Mouse (Mus musculus): Measurements from ENCODE around the gene Krtcap3.
A peak's percentile ranks its signal among the peaks of the same experiment; 100 is the strongest.

Gene Krtcap3

DNA sequence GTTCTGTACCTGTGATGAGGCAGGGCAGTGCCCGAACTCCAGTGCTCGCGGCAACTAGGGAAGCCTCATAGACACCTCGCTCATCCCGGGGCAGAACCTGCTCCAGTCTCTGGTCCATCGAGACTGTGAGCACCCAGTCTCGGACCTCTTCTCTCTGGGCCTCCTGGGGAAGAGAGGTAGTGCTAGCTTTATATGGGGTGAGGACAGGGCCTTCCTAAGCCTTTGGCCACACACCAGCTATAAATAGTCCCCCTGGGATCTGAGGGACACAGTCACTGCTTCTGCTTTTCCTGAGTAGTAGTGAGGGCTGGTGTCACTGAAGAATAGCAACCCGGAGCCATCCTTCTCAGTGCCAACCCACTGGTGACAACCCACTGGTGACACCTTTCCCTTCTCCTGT is 2.3 kb downstream of the Krtcap3 start:
- DNase-seq = no peak

DNA sequence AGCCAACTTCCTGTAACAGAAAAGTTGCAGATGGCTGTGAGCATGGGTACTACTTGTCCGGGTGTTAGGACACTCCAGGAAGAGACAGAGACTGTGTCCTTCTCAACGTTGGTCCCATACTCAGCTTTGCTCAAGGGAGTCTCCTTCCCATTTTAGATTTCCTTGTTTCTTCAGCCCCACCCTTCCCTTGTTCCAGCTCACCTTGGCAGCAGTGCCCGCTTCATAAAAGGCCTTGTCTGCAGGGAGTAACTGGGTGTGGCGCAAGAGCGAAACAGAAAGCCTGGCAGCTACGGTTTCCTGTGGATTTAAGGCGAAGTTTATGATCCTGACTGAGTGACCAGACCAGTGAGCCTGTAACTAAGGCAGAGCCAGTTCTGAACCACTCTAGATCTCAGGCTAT is 3.0 kb downstream of the Krtcap3 start:
- DNase-seq = peak; percentile 43

DNA sequence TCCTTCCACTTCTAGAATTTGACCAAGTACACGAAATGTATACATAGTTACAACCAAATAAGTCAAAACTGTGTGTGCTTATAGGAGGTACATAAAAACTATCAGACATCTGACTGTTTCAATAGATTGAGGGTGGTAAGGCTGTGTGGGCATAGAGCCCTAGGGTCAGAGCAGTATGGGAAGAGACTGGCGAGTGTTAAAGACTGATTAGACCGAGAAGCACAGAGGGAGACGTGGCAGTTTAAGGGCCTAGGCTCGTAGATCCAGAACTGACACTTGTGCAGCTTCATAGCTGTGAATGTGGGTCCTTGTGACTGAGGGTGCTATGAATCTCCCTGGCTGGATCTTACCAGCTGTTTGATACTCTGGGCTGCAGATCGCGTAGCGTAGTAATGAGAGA is 3.4 kb downstream of the Krtcap3 start:
- DNase-seq = no peak

DNA sequence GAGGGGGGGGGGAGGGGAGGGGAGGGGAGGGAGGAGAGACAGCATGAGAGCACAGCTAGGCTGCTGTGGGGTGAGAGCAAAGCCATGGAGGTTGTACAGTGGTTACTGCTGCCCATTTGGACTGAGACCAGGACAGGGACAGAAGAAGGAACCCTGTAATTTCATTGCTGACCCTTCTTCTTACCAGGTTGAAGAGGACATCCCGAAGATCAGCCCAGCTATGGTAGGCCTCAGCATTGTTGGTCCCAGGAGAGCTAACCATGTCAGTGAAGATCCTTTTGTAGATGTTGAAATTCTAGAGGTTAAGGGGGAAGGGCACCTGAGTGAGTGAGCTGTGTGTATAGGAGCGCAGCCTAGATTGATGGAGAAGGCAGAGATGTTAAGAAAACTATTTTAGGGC is 3.9 kb downstream of the Krtcap3 start:
- DNase-seq = no peak

DNA sequence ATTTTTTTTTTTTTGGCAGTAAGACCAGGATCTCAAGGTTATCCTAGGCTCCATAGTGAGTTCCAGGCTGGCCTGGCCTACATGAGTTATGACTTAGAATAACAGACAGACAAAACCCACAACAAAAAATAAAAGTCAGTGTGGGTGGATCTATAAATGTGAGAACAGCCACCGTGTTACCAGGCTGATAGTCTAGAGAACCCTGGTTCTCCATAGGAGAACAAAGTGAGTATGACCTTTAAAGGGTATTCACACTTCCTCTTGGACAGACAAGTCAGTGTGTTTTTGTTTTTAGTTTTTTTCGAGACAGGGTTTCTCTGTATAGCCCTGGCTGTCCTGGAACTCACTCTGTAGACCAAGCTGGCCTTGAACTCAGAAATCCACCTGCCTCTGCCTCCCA is 4.5 kb downstream of the Krtcap3 start:
- DNase-seq = no peak

DNA sequence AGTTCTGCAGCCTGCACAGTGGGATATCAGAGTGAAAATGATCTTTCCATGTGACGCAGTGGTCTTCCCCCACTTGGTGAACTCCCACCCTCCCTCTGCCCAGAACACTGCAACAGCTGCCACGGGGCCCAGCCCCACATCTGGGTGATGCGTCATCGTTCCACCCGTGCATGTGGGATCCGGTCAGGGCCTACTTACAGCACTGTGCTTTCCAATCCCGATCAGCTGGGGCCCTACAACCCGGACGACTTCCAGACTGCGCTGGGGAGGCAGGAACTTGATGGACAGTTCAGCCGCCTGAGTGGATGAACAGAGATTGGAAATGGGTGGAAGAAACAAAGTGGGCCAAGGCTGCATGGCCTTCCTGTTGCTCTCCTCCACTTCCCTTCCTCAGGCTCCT is 6.1 kb downstream of the Krtcap3 start:
- no peak for DNase-seq

DNA sequence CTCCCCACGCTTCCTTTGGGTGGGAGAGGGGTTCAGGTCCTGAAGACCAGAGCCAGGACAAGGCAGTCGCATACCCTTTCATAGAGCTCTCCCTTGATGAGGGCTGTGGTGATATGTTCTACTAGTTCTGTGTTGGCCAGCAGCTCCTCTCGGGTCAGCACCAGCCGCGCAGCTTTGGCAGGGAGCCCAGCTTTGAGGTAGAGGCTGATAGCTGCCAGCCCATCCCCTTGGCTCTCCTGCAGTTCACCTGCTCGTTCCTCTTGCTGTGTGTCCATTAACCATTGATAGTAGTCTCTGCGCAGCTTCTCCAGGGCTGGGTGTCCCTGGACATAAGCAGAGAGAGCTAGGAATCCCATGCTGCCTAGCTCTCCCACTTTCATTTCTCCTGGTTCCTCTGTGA is 14.6 kb downstream of the Krtcap3 start:
- no peak for DNase-seq

DNA sequence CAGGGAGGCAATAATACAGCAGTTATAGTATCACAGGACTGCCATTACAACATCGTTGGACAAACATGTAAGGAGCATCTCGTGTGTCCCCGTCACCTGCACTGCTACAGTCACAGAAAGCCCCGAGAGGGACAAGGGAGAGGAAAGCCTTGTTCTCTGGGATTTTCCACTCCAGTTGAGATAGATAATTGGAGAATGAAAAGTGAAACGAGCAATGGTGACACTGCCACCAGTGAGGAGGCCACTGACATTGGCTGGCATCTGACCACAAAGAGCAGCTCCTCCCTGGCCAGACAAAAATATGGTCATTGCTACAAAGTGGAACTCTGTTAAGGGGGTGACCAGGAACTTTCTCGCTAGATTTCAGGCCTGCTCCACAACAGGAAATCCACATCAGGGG is 16.2 kb downstream of the Krtcap3 start:
- DNase-seq = no peak

DNA sequence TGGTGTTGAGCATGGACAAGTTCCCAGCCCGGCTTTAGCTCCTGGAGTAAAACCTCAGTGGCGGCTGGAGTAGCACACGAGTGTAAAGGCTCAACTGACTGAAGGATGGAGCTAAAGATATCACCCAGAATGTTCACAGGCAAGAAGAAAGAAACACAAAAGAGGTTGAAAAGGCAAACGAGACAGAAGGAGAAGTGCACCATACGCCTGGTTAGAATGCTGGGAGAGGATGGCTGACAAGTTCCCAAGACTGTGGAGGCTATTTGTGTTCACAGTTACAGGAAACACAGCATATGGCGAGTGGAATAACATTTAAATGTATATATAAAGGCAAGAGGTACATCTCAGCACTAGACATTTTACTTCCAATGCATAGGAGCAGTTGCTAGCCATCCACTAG is 21.5 kb downstream of the Krtcap3 start:
- DNase-seq = no peak

DNA sequence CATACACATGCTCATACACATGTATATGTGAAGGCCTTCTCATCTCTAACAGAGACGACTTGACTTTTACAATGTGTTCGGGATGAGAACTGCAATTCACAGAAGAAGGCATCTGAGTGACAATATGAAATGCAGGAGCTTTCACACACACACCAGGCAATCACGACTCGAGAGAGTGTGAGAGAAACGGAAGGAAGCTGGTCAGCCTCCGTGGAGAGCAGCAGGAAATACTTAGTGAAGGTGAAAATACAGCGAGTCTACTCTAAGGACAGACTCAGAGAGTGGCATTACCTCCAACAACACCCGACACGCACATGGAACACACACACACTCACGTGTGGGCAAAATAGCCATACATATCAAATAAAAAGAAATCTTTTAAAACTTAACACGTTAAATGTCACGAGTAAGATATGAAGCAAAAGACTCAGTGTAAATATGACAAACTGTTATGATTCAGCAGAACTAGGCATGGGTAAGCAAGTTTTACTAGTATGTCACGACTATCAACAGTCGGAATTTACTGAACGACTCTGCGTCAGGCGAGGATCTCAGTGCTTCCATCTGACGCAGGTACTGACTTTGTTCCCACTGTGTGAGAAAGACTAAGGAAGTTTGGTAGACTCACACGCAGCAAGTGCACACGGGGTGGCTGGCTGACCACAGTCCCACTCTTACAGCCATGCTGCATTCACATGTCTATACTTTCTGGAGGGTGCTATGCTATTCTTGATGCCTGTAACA is 27.9 kb downstream of the Krtcap3 start:
- no peak for DNase-seq

DNA sequence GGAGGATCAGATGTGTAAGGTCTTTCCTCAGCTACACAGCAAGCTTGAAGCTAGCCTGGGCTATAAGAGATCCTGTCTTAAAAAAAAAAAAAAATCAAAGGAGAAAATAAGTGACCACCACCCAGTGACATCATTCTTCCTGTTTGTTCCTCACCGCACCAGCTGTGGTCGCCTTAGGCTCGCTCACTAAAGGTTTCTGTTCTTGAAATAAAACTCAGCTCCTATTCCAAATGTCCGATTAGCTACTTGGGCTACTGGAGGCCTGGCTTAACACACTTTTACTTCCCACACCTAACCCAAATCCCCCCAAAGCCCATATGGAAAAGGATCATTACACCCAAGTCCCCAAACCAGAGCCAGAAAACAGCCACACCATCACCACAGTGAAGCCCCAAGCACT is 36.7 kb downstream of the Krtcap3 start:
- no peak for DNase-seq

DNA sequence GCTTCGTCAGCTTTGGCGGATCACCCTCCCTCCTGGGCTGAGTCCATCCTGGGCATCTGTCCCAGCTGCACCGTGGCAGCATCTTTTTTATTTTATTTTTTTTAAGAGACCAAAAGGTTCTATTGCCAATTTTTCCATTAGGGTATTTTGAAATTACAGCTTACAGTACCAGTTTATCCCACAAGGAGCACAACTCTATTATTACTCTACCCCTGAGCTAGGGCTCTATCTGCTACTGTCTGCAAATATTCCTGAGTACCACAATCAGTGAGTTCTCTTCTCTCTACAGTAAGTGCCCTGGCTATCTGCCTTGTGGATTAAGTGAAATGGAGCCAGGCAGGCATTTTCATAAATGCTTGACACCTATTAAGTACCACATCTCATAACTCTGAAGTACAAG is 37.2 kb downstream of the Krtcap3 start:
- DNase-seq = no peak

DNA sequence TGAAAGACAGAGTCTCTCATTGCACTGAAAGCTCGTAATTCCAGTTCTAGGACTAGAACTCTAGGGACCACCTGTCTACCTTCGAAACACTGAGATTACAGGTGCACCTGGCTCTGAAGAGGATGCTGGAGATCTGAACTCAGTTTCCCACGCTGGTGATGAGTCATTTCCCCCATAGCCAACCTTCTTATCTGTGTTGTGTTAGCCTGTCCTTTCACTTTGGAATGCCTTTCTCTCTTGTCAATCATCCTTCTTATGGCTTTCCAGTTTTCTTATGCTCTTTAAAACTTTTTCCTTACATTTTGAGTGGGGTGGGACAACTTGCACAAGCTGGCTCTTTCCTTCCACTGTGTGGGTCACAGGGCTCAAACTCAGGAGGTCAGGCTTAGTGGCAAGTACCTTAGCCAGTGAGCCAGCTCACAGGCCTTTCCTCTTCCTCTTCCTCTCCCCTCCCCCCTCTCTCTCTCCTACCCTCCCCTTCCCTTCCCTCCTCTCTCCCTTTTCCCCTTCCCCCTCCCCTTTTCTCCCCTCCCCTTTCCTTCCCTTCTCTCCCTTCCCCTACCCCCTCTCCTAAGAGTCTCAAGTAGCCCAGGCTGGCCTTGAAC is 38.2 kb downstream of the Krtcap3 start:
- DNase-seq = no peak

DNA sequence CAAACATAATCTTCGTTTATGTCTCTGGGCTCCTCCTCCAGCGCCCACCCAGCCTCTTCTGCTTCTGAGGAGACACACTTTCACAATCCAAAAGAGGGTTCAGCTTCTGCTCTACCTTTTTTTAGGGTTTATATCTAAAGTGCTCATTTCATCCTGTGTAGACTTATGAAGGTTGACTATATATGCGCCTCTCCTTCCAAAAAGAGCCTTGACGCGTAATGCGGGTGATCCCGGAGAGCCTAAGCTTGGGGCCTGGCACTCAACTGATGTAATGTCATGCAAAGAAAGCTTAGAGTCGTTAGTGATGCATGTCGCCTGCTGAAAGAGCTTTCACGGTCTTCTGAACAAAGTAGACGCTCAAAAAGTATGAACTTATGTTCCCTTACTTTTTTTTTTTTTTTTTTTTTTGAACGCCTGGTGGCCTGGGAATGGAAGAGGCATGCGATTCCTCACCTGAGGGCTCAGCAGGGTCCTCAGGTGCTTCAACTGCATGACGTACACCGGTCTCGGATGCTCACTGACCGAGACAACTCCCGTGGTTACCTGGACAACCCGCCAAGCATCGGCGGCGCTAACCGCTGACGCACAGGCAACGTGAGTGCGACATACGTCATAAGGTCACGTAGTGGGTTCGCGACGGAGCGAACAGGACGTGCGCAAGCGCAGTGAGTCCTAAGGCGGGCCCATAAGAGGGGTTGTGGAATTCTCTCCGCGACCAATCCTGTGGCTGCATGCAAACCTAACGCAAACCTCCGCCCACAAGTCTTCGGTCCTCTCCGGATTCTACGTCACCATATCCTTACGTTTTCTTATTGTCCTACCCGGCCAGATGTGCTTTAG is 39.2 kb downstream of the Krtcap3 start, which contains the start of gene Ift172:
Ift172 (minus strand) TSS at position 596 of the 840 bp plus-strand sequence.
- peak; percentile 98 for DNase-seq

DNA sequence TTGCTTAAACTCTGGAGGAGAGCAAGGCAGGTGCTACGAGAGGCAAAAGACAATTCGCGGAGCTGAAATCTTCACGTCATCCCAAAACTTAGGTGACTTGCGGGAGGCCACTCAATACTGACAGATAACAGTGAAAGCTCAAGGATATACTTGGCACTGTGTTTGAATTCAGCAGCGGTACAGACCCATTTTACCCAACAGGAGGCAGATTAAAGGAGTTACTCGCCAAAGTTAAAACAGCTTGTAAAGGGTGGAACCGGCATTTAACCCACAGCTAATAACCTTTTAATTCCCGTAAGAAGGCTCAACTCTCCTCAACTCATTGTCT is 39.8 kb downstream of the Krtcap3 start:
- DNase-seq = no peak

DNA sequence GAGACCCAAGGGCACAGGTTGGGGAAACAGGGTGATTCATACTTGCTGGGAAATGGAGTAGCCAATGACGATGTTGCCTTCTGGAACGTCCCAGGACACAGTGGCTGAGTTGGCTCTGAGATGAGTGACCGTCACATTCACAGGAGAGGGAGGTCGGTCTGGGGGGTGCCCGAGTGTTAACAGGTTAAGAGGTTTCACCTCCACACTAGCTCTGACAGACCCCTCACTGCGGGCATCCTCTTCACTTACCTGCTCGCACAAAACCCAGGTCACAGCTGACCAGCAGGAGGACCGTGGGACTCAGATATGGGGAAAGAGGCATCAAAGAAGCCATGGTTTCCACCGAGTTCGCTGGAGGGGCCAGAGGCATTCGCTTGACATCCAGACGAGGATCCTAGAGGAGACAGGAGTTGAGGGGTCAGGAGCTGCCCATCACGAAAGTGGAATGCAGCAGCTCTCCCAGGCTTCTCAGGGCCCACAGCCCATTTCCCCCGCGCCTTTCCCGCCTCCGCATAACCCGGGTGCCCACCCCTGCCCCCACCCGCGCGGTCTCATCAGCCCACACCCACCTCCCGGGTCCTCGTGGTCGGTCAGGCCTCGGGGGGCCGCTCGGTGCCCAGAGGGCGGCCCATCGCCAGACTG is 43.6 kb downstream of the Krtcap3 start:
- no peak for DNase-seq

DNA sequence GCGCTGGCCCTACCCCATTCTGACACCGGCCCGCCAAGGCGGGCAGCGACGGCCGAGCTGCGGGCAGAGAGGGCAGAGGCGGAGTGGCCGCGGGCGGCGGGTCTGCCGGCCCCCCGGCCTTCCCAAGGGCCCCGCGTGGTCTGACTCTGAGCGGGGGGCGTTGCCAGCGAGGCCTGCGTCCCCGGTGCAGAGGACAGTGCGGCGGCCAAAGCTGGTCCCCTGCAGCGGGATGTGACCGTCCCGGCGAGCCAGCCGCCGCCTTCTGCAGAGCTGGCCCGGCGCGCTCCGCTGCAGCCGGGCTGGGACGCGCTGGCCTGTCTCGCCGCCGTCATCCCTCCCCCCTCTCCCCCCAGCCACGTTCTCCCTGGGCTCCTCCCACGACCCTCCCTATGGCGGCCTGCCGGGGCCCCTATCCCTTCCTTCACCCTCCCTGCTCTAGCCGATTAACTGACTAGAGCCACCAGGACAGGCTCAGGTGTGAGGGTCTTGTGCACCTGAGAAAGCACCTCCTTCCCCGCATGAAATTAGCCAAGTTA is 44.2 kb downstream of the Krtcap3 start, which contains the start of gene Fndc4:
Fndc4 (minus strand) TSS at position 475 of the 536 bp plus-strand sequence.
- peak; percentile 9 for DNase-seq

DNA sequence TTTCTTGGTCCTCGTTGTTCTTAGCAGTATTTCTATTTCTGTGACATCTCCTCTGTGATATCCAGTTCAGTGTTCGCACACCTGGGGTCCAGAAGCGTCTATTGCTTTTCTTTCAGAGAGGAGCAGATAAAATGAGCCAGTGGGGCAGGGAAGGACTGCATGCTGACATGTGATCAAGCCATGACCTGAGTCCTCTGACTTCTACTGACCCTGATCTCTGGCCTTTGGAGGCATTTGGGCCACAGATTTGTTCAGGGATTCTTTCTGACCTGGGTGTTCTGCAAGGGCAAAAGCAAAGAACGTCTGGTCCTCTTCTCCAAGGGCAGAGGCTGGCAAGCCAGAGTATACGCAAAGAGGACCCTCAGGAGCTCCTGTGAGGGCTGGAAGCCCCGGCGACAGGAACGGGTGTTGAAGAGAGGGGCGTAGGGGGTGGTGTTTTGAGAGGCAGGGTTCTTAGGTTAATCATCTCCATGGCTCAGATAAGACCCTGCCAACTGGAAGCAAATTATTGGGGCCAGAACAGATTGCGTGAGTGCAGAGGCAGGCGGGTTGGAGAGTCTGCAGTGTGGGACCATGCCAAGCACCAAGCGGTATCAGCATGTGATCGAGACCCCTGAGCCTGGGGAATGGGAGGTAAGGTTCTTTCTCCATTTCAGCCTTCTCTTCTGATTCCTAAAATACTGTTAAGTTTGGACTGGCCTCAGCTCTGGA is 45.7 kb downstream of the Krtcap3 start, which contains the start of gene Gckr:
Gckr (plus strand) TSS at position 397 of the 711 bp plus-strand sequence.
- DNase-seq = no peak

DNA sequence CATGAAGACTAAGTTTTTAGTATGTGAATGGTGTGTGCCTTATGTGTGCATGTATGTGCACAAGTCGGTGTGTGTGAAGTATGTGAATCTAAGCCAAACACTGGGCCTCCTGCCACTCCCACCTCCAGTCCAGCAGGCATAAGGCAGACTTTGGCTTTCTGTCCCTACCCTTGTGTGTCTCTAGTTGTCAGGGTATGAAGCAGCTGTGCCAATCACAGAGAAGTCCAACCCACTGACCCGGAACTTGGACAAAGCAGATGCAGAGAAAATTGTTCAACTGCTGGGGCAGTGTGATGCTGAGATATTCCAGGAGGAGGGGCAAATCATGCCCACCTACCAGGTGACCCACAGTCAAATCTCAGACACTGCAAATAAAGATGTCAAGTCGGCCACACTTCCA is 46.5 kb downstream of the Krtcap3 start:
- peak; percentile 11 for DNase-seq

DNA sequence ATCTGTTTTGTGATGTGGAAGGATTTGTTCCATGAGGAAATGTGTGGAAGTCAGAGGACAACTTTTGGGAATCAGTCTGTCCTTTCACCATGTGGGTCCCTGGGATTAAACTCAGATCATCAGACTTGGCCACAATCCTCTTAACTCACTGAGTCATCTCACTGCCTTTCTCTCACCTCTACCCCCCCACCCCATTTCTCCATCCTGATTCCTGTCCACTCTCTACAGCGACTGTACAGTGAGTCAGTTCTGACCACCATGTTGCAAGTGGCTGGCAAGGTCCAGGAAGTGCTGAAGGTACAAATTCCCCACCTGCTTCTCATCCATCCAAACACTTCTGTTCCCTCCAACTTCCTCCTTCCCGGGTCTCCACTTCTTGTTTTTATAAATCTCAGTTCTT is 47.0 kb downstream of the Krtcap3 start:
- DNase-seq = no peak

DNA sequence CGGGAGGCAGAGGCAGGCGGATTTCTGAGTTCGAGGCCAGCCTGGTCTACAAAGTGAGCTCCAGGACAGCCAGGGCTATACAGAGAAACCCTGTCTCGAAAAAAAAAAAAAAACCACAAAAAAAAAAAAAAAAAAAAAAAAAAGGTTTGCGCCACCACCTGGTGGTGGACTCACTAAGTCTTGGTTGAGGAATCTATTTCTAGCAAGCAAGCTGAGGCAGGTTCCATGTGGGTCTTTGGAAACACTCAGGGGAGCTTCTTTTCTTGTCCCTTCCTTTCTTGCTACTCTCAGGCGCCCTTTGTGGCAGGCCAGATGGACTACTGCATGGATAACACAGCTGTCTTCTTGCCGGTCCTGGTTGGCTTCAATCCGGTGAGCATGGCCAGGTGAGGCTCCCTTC is 50.4 kb downstream of the Krtcap3 start:
- no peak for DNase-seq

Measured in kidney, adult 11 months (tissue).